Mouse (Mus musculus) embryo, embryonic 9.5 days (tissue): ENCODE data around the gene Vmn2r95.
"Not testable (repeated sequence)": the region's sequence is repeated elsewhere in the genome, so short reads cannot be mapped to it uniquely, and the experiment has no call there.

Experiments
- DNase-seq: peaks from one replicate; pipeline ENCODE4 v3.0.0-alpha.2; 2017; ENCODE audit errors: extremely low spot score

The Vmn2r95 gene

DNA sequence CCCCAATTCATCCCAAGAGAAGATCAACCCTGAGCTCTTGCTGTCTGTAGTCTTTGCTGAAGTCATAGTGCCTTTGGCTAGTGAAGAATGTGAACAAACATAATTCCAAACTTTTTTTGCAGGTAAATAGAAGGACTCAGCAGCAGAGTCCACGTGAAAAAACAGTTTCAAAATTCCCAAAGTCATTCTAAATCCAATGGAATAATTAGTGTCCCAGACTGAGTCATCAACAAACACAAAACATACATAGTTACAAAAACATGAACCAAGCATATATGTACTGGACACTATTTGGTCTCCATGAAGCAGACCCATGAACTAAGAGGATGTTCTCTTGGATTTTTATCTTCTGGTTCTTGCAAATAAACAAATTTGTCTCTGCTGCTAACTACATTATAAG, at the start of gene Vmn2r95:
Gene Vmn2r95 (plus strand): TSS at position 301 of the 400 bp plus-strand sequence.
- DNase-seq: no peak

DNA sequence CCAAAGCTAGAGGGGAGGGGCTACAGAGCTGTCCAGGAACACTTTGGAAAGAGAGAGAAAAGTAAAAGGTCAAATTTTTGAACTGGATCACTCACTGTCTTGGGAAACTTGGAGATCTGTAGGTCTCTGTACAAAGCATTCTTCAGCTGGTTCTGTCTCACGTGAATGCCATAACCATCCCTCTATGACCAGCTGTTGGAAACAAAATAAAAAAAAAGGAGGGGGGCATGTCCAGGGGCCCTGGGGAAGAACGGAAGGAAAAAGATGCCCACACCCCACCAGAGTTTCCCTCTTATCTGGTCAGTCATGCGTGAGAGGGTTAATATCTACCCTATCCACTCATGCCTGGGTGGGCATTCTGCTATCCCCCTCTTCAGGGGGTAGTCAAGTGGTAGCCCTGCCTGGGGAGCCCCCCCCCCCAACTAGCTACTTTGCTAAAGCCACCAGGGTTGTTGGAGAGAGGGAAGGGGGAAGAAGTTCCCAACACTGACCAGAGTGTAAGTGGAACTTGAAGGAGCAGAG, 31.8 kb downstream of the Vmn2r95 start:
- no peak for DNase-seq

DNA sequence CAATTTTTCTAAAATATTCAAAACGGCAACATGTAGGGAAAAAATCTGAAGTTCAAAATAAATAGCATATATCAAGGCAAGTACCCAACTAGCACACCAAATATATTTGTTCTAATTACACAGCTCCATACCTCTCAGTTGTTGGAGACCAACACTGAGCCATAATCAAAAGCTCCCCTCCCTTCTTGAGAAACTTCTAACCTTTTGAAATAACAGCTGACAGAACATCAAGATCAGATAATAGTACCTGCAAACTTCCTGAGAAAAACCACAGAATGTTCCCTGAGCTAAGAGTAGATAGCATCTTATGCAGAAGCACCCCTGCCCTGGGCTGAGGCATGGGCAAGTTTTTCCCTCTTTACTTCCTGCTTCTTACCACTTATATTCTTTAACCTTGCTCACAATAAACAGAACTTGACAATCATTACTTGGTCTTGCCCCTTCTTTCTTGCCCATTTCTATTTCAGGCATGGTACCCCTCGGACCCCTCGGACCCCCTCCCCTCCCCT, 34.3 kb downstream of the Vmn2r95 start:
- not testable (repeated sequence) for DNase-seq

DNA sequence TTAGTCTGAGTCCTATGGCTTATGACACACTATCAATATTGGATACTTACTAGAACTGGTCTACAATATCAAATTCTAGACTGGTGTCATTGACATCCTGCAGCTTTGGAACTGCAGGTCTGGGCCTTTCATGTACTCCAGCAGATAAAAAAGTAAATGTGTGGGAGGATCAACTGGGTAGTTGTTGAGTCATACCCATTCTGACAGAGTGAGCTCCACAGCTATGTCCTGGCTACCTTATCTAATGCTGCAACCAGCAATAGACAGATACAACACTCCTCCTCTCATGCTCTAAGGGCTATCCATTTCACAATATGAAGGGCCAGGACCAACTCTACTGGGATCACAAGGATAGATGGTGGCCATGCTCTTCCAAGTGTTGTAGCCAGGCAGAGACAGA, 38.8 kb downstream of the Vmn2r95 start:
- no peak for DNase-seq

DNA sequence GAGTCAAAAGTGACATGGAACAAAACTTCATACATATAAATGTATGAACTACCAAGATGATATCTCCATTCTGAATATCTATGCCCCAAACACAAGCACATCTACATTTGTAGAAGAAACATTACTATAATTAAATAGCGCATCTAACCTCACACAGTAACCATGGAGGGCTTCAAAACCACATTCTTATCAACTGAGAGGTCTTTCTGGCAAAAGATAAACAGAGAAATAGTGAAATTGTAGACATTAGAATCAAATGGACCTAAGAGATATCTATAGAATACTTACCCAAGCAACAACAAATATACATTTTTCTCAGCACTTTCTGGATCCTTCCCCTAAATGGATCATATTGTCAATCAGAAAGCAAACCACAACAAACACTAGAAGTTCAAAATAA, 56.0 kb downstream of the Vmn2r95 start:
- no peak for DNase-seq
